Mouse (Mus musculus) lung, postnatal 0 days (tissue): Measurements from ENCODE around the gene Zfp975.
"Not testable (repeated sequence)": the region's sequence is repeated elsewhere in the genome, so short reads cannot be mapped to it uniquely, and the experiment has no call there.

Experiments used
- CTCF ChIP-seq: IDR thresholded peaks from 2 replicates; pipeline ENCODE4 v1.5.1; 2016; ENCODE audit warnings: antibody characterized with exemption, mild to moderate bottlenecking
- EP300 ChIP-seq: IDR thresholded peaks from 2 replicates; pipeline ENCODE4 v1.6.1; 2016; ENCODE audit warnings: antibody characterized with exemption, mild to moderate bottlenecking, control low read depth

DNA sequence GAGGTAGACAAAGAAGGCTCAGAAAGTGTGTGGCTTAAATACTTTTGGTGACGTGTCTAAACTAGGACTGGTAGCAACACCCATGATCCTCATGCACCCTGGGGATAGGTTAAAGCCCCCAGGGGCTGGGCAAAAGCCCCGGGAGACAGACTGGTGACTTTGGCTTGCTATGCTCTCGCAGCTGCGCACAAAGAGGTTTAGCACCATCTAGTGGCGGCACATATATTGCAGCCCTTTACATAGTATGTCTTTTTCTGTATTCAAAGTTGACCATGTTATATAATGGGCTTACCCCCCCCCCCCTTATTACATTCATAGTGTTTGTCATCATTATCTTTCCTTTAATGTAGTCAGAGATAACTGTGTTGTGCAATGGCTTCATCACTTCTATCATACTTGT is 32.4 kb downstream of the Zfp975 start:
- TF ChIP-seq CTCF, EP300: not testable (repeated sequence)
